Mouse (Mus musculus) heart, postnatal 0 days (tissue): Measurements from ENCODE around the gene Cdc42se1.

Source experiments
- CTCF ChIP-seq: IDR thresholded peaks from 2 replicates; pipeline ENCODE4 v1.5.1; 2016; ENCODE audit warnings: antibody characterized with exemption, control low read depth, low read depth
- EP300 ChIP-seq: IDR thresholded peaks from 2 replicates; pipeline ENCODE4 v1.6.1; 2016; ENCODE audit warnings: antibody characterized with exemption, low read depth

DNA sequence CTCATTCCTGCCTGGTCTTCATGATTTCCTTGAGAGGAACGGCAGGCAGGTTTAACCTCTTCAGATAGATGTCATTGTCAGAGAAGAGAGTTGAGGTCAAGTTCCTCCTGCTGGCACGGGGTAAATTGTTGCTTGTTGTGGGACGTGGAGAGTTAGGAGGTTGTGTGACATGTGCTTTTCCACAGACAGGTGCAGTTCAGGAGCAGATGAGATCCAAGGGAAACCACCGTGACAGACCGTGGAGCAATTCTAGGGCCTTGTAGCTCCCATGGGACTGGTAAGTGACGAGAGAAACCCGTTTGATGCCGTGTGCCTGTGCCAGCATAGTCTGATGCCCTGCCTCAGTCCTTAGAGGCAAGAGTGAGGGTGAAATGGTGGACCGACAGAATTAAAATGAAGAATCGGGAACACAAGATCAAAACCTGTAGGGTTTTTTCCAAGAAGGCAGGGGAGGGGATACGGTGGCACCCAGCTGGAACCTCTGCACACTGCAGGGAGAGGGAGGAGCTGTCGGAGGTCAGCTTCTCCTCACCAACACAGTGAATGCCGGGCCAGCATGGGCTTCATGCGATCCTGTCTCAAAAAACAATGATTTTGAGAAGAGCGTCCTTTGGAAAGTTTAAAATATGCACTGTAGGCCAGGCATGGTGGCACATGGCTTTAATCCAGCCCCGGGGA, 4.9 kb downstream of the Cdc42se1 start:
- TF ChIP-seq CTCF (no peak), EP300 (no peak)
